Mouse (Mus musculus) heart, adult 2 months (tissue): ENCODE data around the gene Klf15. TPM values are rescaled to one million over a fixed set of nuclear protein-coding genes. Genes with fewer than 3 reads are reported as not detected.

Experiments
- DNase-seq, 2 experiments: peaks; one replicate each; pipeline ENCODE4 v3.0.0; 2021
- H3K27ac ChIP-seq: fragments of 200-600 bp; 2 replicates; pipeline ENCODE4 v1.8.1; 2022
- H3K27me3 ChIP-seq: fragments of 200-500 bp; 2 replicates; pipeline ENCODE4 v1.6.1; 2012; ENCODE audit warnings: mild to moderate bottlenecking, low read length, inconsistent platforms, mixed read lengths; ENCODE audit not compliant: control insufficient read depth, insufficient read depth
- H3K36me3 ChIP-seq: fragments of 200-500 bp; 2 replicates; pipeline ENCODE4 v1.6.1; 2012; ENCODE audit warnings: low read length, inconsistent platforms; ENCODE audit not compliant: control insufficient read depth, insufficient read depth
- H3K4me1 ChIP-seq: fragments of 200-500 bp; 2 replicates; pipeline ENCODE4 v1.6.1; 2011; ENCODE audit warnings: low read length; ENCODE audit not compliant: control insufficient read depth, insufficient read depth
- H3K4me3 ChIP-seq: fragments of 200-600 bp; 2 replicates; pipeline ENCODE4 v1.8.1; 2022
- H3K79me2 ChIP-seq: fragments of 200-500 bp; replicated peaks from 2 replicates; pipeline ENCODE4 v1.6.1; 2012; ENCODE audit warnings: mild to moderate bottlenecking, inconsistent platforms, low read length, moderate library complexity, mixed read lengths; ENCODE audit not compliant: control insufficient read depth, insufficient read depth
- H3K9ac ChIP-seq: fragments of 200-500 bp; 2 replicates; pipeline ENCODE4 v1.6.1; 2012; ENCODE audit warnings: low read depth, mild to moderate bottlenecking, control low read depth, inconsistent platforms, low read length, mixed read lengths
- CTCF ChIP-seq: fragments of 200-600 bp; IDR thresholded peaks from 2 replicates; pipeline ENCODE4 v1.8.1; 2022; ENCODE audit warnings: antibody characterized with exemption, mild to moderate bottlenecking, moderate library complexity
- EP300 ChIP-seq: fragments of 200-500 bp; IDR thresholded peaks from 2 replicates; pipeline ENCODE4 v1.6.1; 2011; ENCODE audit warnings: low read depth, low read length, control low read depth; ENCODE audit not compliant: insufficient read depth
- POLR2A ChIP-seq: fragments of 200-500 bp; IDR thresholded peaks from 2 replicates; pipeline ENCODE4 v1.6.1; 2011; ENCODE audit warnings: mild to moderate bottlenecking, low read depth, low read length, control low read depth; ENCODE audit not compliant: insufficient read depth
- WGBS: fragments of 180-500 bp; shearing (Covaris S2); methylation state at CpG from one replicate; pipeline ENCODE4 v1.1.7; 2018; 5-methylcytosine and 5-hydroxymethylcytosine counted together
- intact Hi-C: fragments of 180-260 bp; cut with DNase I; formaldehyde crosslinking; loops from one replicate; pipeline ENCODE4 v1.15.1; 2025
- polyA plus RNA-seq: library from polyadenylated mRNA; depleted of rRNA; stranded (reverse); fragments of >200 nt; gene quantifications from 2 replicates; pipeline ENCODE4 v1.2.3, GENCODE M21; 2012
- total RNA-seq, 2 experiments: library from RNA; stranded (reverse); gene quantifications; 2 replicates each; pipeline ENCODE4 v1.2.3; 2021

Klf15 gene
- total and polyA plus RNA-seq, 3 experiments, result 60.2 to 67.4 (median 64.7) TPM

DNA sequence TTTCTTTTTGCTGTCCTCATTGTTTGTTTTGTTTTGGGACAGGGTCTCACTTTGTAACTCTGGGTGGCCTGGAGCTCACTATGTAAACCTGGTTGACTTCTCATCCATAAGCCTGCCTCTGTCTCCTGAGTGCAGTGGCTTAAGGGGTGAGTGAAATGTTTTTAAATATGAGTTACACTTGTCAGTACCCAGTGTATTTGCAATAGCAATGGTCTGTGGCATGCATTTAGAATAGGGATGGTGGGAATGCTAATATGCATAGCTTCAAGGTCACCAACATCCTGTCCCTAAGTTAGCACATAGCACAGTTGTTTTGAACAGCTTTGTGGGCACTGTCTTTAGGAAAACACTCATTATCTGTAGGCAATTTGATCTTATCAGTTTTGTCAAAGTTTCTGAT is 45.1 kb downstream of the Klf15 start:
- no peak for DNase-seq
- H3K9ac ChIP-seq, result peak overlapping the region; percentile 15; the same call in 1 of the 2 replicates
- intact Hi-C loops, result loop anchor here (1.0 kb wide), 1 partner anchor 44 kb away; no protein-coding TSS in a partner anchor
- peak overlapping the region; percentile 76 for H3K27ac ChIP-seq
- H3K4me1 ChIP-seq, result peaks cover 15% of the 10 kb centered on the region
- TF ChIP-seq POLR2A, result no peak
- no peak for TF ChIP-seq EP300
- TF ChIP-seq CTCF, result no peak
- H3K36me3 ChIP-seq, result peaks cover 7% of the 10 kb centered on the region; the same call in 1 of the 2 replicates
- H3K27me3 ChIP-seq, result no peaks in the 10 kb centered on the region
- H3K79me2 ChIP-seq, result no peaks in the 10 kb centered on the region
- no peak overlapping the region for H3K4me3 ChIP-seq

DNA sequence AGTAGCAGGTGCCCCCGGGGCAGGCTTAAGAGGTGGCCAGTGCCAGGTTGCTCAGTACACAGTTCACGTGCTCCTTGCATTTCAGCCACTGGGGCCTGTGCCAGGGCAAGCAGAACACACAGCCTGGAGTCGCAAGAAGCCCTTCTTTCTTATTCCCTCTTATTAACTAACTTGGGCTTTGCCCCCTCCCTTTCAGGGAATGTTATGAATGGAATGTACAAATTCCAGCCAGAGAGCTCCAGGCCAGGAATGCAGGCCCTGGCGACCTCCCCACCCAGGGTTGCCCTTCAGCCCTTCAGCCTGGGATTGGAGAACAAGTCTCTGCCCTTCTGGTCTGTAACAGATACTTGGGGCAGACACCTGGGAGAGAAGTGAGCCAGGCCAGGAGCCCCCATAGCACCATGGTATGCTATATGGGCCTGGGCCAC is 45.8 kb downstream of the Klf15 start:
- H3K79me2 ChIP-seq, result no peaks in the 10 kb centered on the region
- peaks cover 15% of the 10 kb centered on the region for H3K4me1 ChIP-seq
- H3K36me3 ChIP-seq, result peaks cover 7% of the 10 kb centered on the region; the same call in 1 of the 2 replicates
- TF ChIP-seq CTCF (no peak), POLR2A (no peak), EP300 (no peak; the same call in 1 of the 2 replicates)
- H3K9ac ChIP-seq, result no peak overlapping the region; the same call in 1 of the 2 replicates
- intact Hi-C loops, result no loop called here
- 48% methylated on average over 4 of the region's 4 CpGs for WGBS
- H3K27ac ChIP-seq, result peak overlapping the region; percentile 76
- DNase-seq, result peak; percentile 70 to 83
- H3K27me3 ChIP-seq, result no peaks in the 10 kb centered on the region
- no peak overlapping the region for H3K4me3 ChIP-seq

DNA sequence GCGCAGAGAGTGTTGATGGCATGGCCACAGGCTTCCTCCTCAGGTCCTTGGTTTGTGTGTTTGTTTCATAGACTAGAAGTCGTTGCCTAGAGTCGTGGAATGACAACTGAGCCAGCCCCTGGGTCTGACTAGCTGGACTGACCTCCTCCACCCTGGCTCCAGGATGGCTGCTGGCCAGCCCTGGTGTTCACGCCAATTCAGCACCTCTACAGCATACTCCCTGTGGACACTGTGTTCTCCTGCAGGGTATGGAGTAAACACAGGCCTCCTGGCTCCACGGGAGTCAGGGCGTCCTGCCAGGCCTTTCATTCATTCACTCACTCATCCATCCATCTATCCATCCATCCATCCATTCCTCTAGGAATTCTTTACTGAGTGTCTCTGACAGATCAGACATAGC is 46.7 kb downstream of the Klf15 start:
- no peaks in the 10 kb centered on the region for H3K79me2 ChIP-seq
- DNase-seq, result peak; percentile 81 to 89
- WGBS, result 39% methylated on average over 6 of the region's 6 CpGs
- peaks cover 15% of the 10 kb centered on the region for H3K4me1 ChIP-seq
- peak overlapping the region; percentile 76 for H3K27ac ChIP-seq
- intact Hi-C loops, result no loop called here
- no peak overlapping the region; the same call in 1 of the 2 replicates for H3K9ac ChIP-seq
- H3K36me3 ChIP-seq, result peaks cover 7% of the 10 kb centered on the region; the same call in 1 of the 2 replicates
- TF ChIP-seq CTCF (peak; percentile 19; the same call in 1 of the 2 replicates), POLR2A (0 out of 2 replicates have a peak, but pooled peaks have one; percentile 27), EP300 (peak; percentile 95)
- H3K4me3 ChIP-seq, result no peak overlapping the region
- no peaks in the 10 kb centered on the region for H3K27me3 ChIP-seq

DNA sequence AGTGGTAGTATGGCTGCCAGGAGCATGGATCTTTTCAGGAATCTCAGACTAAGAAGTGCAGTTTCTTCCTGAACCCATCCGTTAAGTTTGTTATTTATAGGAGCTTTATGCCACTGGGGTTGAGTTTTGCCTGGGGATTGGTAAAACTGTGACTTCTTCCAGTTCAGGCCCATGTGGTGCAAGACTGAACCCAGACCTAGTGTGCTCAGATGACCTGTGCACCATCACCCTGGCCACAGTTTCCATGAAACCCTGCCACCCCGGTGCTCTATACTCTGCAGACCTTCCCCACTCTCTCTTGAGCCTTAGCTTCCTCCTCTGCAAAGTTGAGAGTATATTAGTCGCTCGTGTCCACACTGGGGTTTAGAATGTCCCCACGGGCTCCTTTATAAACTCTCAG is 50.0 kb downstream of the Klf15 start:
- H3K4me3 ChIP-seq, result no peak overlapping the region
- TF ChIP-seq EP300, result no peak
- WGBS, result 86% methylated on average over 5 of the region's 5 CpGs
- intact Hi-C loops, result no loop called here
- peaks cover under 1% of the 10 kb centered on the region; the same call in 1 of the 2 replicates for H3K36me3 ChIP-seq
- no peak overlapping the region for H3K27ac ChIP-seq
- no peak overlapping the region for H3K9ac ChIP-seq
- no peak for DNase-seq
- H3K27me3 ChIP-seq, result no peaks in the 10 kb centered on the region
- H3K4me1 ChIP-seq, result peaks cover 10% of the 10 kb centered on the region
- no peaks in the 10 kb centered on the region for H3K79me2 ChIP-seq

DNA sequence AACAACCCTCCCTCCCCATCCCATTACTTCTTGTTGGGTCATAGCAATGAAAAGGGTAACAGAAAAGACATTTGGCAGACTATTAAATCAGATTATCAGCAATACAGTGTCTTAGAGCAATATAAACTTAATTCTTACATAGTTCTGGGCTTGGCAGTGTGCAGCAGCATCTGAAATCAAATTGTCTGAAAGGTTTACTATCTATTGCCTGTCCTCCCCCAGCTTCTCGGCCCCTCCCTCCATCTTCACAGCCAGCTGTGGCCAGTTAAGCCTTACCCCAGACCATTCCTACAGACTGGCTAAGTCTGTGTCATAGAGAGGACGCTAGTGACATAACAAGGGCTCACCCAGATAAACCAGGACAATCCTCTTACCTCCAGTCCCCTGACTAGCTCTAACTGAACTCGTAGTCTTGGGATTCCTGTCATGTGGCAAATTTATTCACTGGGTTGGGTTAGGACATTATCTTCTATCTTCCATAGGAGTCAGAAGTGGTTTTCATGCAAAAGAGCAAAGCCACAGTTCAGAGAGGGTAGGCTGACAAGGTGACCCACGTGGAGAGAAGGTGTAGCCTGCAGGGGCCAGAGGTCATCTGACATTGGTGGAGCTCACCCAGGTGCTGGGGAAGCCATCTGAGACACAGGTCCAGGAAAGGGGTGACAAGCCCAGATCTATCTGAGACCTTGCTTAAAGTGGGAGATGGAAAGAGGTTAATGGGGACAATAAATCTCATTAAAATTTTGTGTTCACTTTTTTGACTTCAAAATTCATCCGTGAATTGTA is 50.9 kb downstream of the Klf15 start:
- intact Hi-C loops, result no loop called here
- Histone ChIP-seq H3K27ac (no peak overlapping the region), H3K4me1 (peaks cover 6% of the 10 kb centered on the region), H3K4me3 (no peak overlapping the region), H3K79me2 (no peaks in the 10 kb centered on the region), H3K36me3 (no peaks in the 10 kb centered on the region), H3K9ac (no peak overlapping the region), H3K27me3 (no peaks in the 10 kb centered on the region)
- no peak for DNase-seq
- 72% methylated on average over 5 of the region's 5 CpGs for WGBS
- no peak for TF ChIP-seq POLR2A
- no peak for TF ChIP-seq CTCF
- TF ChIP-seq EP300, result no peak

DNA sequence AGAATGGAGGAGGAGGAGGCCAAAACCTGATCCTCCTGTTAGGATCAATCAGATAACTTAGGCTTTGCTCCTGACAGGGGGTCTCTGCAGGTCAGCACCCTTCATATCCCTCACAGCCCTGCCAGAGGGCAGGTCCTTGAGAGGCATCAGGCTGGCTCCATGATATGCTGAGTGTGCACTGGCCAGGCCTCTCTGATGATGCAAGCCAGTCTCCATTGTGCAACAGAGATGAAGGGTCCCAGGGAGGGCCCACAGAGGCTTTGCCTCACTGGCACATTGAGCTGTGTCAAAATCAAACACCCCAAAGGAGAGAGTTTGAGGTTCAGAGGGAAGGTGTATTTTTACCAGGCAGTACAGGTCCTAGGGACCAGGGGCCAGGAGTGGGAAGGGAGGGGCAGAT is 52.0 kb downstream of the Klf15 start:
- Histone ChIP-seq H3K9ac (no peak overlapping the region), H3K79me2 (no peaks in the 10 kb centered on the region), H3K4me3 (no peak overlapping the region), H3K27ac (peak overlapping the region; percentile 44), H3K27me3 (no peaks in the 10 kb centered on the region), H3K36me3 (no peaks in the 10 kb centered on the region), H3K4me1 (peaks cover 1% of the 10 kb centered on the region; the same call in 1 of the 2 replicates)
- intact Hi-C loops, result no loop called here
- TF ChIP-seq POLR2A (no peak), EP300 (no peak), CTCF (no peak)
- DNase-seq, result peak in 1 of 2 experiments; percentile 29
